Mouse (Mus musculus) T-helper 17 cell (primary cell): ENCODE measurements around the gene Olfr60.

Experiments used
- in situ Hi-C, 2 experiments: fragments of 300-600 bp; cut with MboI, MseI; formaldehyde crosslinking; loops; 1 replicate in 1 of 2; 2 replicates in 1 of 2; pipeline ENCODE4 v1.15.1; 2025; ENCODE audit warnings: high pct_unique_total_duplicates in 2 of 2

The Olfr60 gene

DNA sequence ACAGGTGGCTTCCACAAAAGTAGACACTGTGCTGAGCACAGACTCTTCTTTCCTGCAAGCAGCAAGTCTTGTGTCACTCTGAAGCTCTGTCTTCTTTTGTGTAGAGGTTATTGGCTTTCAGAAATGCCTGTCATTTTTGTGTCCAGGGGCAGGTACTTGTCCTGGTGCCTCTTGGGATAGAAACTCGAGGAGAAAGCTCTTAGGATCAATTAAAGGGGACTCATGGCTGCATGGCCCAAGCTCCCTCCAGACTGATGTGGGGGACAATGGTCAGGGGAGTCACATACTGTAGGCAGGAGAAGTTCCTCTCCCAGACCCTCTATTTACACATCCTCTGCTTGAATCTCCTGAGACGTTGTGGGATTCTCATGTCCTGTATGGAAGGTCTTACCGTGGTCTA lies at the start of gene Olfr60:
Olfr60 (minus strand) TSS at position 101 of the 400 bp plus-strand sequence.
- in situ Hi-C loops = no loop called here

DNA sequence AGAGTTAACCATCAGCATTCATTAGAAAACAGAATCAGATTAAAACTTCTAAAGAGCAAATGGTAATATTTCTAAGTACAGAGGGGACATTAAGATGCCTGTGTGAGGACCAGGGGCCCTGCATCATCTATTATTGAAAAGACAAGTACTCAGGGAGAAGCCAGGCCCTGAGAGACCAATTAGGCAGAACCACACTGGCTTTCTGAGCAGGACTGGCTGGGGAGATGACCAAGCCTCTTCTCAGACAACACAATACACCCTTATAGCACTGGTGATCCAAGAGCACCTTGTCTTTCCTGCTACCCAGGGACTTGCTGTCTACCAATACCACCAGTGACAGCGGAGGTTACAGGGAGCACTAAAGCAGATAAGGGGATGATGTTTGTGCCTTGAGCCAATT lies 41.3 kb upstream of the Olfr60 start, which contains the start of gene Olfr531:
Olfr531 (minus strand) TSS at position 101 of the 400 bp plus-strand sequence.
- in situ Hi-C loops = no loop called here

DNA sequence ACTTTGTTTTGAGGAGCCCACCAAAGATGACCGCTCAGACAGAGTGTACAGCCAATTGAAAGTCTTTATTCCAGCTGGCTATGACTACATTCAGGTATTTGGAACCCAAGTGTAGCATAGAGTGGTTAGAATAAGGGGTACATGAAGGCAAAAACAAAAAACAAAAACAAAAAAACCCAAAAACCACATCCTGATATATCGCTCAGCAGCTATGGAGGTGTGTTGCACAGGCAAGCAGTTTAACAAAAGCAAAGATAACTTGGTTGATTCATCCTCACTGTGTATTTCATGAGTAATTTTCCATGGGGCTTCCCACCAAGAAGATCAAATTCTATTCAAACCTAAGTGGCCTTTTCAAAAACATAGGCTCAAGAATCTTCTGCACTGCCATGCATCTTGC lies 15.4 kb upstream of the Olfr60 start:
- in situ Hi-C loops = no loop called here

DNA sequence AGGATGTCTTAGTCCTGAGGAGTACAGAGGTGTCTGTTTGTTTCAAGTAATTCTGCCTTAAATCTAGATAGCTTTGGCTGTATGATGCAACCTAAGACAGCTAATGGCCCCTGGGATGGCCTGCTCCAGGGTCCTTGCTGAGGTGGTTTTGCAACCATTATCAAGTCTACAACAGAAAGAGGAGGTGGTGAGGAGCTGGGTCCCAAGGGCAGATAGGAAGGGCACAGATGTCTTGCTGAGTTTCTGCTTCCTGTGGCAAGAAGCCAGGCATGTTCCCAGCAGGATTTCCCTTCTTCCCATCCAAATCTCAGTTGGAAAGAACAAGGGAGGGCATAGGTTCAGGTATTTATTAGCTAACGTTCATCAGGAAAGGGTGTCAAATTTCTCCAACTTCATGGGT lies 14.8 kb upstream of the Olfr60 start, which contains the start of gene Olfr530:
Olfr530 (minus strand) TSS at position 101 of the 400 bp plus-strand sequence.
- in situ Hi-C loops = no loop called here

DNA sequence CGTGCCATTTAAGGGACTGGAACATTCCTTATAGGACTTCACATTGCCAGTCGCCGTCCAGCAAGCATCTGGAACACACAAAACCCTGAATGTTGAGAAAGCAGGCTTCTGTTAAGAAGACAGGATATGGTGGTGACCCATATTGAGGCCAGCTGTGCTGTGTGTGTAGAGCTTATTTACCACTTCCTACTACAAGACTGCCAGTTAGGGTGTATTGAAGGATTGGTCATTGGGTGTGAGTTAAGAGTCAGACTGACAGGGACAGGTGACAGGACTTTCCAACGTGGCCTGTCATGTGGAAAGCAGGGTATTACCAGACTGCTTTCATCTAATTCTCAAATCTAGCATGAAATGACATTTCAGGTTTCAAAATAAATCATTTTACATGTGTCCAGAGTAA lies 12.8 kb upstream of the Olfr60 start:
- in situ Hi-C loops = loop anchor here (5.0 kb wide), 2 partner anchors 52 to 163 kb away; partner anchors contain the start of gene Olfr525 (in 1 of the 2)

DNA sequence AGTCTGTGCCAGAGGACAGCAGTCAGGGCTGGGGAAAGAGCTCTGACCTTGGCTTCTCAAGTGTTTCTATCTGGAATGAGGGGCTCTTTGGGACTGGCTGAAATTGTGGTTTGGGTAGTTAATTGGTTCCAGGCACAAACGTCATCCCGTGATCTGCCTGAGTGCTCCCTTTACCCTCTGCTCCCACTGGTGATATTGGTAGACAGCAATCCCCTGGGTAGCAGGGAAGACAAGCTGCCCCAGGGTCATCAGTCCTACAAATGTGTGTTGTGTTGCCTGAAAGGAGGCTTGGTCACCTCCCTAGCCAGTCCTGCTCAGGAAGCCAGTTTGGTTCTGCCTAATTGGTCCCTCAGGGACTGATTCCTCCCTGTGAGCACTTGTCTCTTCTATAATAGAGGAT lies 27.8 kb downstream of the Olfr60 start, which contains the start of gene Olfr527:
Olfr527 (plus strand) TSS at position 301 of the 400 bp plus-strand sequence.
- in situ Hi-C loops = no loop called here

DNA sequence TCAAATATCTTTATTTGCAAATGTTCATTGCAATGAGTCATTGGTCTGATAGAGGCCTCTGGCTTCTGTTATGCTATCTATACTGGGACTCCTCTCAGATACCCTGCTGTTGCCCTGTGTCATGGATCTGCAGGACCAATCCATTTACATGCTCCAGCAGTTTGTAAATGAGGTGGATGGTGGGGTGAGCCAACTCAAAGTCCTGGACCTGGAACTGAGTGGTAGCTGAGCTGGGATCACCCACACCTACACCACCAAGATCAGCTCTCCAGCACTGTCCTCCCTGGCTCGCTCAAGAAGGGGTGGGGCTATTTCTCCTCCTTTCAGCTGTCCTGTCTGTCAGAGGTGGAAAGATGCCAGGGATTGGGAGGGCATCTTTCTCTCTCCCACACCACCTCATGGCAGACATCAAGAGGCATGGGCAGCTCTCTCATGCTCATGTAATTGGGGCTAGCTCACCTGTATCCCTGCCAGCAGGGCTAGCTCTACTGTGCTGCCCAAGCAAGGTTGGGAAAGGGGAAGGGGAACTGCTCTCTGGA lies 31.6 kb downstream of the Olfr60 start:
- in situ Hi-C loops = loop anchor here in 1 of 2 experiments (10.0 kb wide), 2 partner anchors 205 to 835 kb away; no protein-coding TSS in a partner anchor

DNA sequence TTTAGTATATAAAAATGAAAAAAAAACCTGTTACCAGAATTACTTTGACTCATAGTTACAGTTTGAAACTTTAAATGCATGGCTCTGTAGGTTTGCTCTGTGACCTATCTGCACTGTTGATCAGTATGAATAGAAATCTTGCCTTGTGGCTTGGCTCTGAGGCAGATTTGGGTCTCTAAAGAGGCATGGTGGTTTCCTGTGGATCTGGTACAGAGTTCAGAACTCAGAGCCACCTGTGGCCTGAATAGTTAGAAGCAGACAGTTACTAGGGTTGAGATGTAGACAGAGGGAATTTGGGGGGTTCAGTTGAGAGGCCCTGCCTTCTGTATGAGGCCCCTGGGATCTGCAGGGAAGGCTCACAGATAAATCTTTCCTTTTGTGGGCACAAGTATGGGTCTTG lies 40.3 kb downstream of the Olfr60 start:
- in situ Hi-C loops = loop anchor here (5.0 to 10.0 kb wide), 5 partner anchors 36 to 844 kb away; partner anchors contain the start of gene 6430531B16Rik (in 1 of the 2)

DNA sequence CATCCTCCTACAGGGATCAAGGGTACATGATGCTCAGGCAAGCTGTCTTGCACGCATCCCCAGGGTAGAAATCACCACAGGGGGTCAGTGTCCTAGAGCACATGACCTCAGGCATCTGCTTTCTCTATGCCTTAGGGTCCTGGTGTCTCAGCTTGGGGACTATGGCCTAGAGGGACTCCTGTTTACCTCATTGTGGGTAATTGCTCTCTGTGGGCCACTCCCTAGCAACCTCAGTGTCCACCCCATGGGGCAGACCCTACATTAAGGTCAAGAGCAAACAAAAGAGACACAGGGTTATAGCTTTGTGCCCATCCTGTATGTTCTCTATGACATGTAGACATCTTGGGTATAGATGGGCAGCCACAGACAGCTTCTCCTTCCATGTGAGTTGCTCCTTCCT lies 40.9 kb downstream of the Olfr60 start, which contains the start of gene Olfr525:
Olfr525 (plus strand) TSS at position 301 of the 400 bp plus-strand sequence.
- in situ Hi-C loops = loop anchor here (5.0 to 10.0 kb wide), 5 partner anchors 37 to 844 kb away; partner anchors contain the start of gene 6430531B16Rik (in 1 of the 2)

DNA sequence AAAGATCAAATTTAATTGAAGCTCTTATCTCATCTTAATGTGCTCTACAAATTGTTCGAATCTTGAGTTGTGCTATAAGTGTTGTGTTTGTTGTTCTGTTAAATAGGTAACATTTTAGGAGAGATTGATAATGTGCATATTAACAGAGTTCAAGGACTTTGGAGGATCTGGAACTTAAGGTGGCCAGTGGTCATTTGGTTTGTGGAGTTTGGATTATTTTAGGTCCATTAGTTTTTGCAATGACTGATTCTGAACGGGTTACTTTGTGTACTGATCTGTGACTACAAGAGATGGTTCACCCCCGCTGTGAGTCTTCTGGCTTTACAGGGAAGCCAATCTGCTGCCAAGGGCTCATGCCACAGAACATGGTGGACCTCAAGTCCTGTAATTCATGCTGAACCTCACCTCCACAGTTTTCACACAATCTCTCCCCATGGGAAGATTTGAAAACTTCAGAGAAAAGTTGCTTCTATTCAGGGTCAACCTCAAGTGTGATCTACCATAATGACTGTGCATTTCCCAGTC lies 41.5 kb downstream of the Olfr60 start:
- in situ Hi-C loops = loop anchor here (5.0 to 10.0 kb wide), 5 partner anchors 37 to 845 kb away; partner anchors contain the start of gene 6430531B16Rik (in 1 of the 2)

DNA sequence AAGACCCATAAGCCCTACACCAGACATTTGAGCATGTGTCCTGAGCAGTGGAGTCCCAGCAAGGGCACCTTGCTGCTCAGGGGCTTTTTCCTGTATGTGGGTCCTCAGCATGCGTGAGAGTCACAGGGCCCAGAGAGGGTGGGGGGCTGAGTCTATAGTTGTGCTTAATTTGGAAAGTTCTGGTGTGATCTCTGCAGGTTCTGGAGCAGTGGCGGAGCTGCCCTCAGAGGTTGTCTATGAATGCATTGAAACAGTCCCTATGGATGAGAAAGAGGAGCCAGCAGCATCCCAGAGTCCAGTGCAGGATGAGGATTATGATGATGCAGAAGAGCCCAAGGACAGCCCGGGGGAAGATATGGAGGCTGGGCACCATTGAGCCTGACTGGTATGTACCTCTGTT lies 62.1 kb downstream of the Olfr60 start:
- in situ Hi-C loops = no loop called here

DNA sequence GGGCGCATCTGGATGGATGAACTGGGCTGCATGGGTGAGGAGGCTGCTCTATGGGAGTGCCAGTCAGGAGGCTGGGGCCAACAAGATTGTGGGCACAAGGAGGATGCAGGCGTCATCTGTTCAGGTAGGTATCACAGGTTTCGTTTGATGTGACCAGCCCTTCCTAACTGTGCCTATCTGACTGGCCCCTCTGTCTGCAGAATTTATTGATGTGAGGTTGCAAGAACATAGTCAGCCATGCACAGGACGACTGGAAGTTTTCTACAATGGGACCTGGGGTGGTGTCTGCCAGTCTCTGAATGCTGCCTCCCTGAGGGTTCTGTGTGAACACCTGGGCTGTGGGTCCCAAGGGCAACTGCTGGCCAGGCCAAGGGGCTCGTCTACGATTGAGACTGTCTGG lies 64.6 kb downstream of the Olfr60 start:
- in situ Hi-C loops = no loop called here

DNA sequence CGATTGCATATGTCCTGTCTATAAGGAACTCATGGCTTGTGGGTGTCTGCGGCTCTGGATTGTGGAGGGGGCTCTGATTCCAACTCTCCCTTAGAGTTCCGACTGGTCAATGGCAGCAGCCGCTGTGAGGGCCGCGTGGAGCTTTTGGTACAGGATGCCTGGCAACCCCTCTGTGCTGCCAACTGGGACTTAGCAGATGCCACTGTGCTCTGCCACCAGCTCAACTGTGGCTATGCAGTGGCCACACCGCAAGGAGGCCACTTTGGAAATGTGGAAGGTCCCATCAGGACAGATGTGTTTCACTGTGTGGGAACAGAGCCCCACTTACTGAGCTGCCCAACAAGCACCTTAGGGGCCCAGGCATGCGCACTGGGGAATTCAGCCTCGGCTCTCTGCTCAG lies 65.7 kb downstream of the Olfr60 start:
- in situ Hi-C loops = no loop called here
